Mouse (Mus musculus) subcutaneous adipose tissue, adult 2 months (tissue): Measurements from ENCODE around the gene Ptger1. TPM values are rescaled to one million over a fixed set of nuclear protein-coding genes. Genes with fewer than 3 reads are reported as not detected.

Experiments used
- polyA plus RNA-seq: library from polyadenylated mRNA; depleted of rRNA; stranded (reverse); fragments of >200 nt; gene quantifications from 2 replicates; pipeline ENCODE4 v1.2.3, GENCODE M21; 2012; ENCODE audit warnings: low replicate concordance; rRNA removed

Ptger1 gene
- 1.4 and 3.7 TPM in 2 replicates for polyA plus RNA-seq

GRCm38 (mm10) chr8:83665969-83666865 lies at the start of gene Ptger1:
Gene Ptger1 (plus strand): TSS chr8:83666678.

GRCm38 (mm10) chr8:83652030-83652743 lies 14.3 kb upstream of the Ptger1 start, which contains the start of gene Gipc1:
Gene Gipc1 (plus strand): TSS chr8:83652677.

GRCm38 (mm10) chr8:83698661-83699453 lies 32.4 kb downstream of the Ptger1 start, which contains the start of gene Pkn1:
Gene Pkn1 (minus strand): TSS chr8:83699179.

GRCm38 (mm10) chr8:83715031-83715690 lies 48.7 kb downstream of the Ptger1 start, which contains the start of gene Ddx39:
Gene Ddx39 (plus strand): TSS chr8:83715177.

Other genes with a start within 250 kb of the Ptger1 start
- gene Scoc, start 208.3 kb upstream of the Ptger1 start, polyA plus RNA-seq: 10.6 and 15.4 TPM in 2 replicates
- not detected in 2 replicates for gene Olfr370, start 130.9 kb upstream of the Ptger1 start, polyA plus RNA-seq
- 425 and 518 TPM in 2 replicates for gene Ndufb7, start 100.0 kb upstream of the Ptger1 start, polyA plus RNA-seq
- 697 and 709 TPM in 2 replicates for gene Tecr, start 58.7 kb upstream of the Ptger1 start, polyA plus RNA-seq
- gene Dnajb1, start 58.5 kb upstream of the Ptger1 start, polyA plus RNA-seq: 26.1 and 34.8 TPM in 2 replicates
- gene Gipc1, start 14.0 kb upstream of the Ptger1 start, polyA plus RNA-seq: 40.8 and 62.0 TPM in 2 replicates
- 85.8 and 106 TPM in 2 replicates for gene Pkn1, start 32.5 kb downstream of the Ptger1 start, polyA plus RNA-seq
- gene Ddx39, start 48.5 kb downstream of the Ptger1 start, polyA plus RNA-seq: 24.7 and 50.9 TPM in 2 replicates
- 82.7 and 155 TPM in 2 replicates for gene Adgre5, start 74.6 kb downstream of the Ptger1 start, polyA plus RNA-seq
- gene Adgrl1, start 233.4 kb downstream of the Ptger1 start, polyA plus RNA-seq: 33.2 and 156 TPM in 2 replicates